Mouse (Mus musculus) activated CD4-positive, CD25-positive, alpha-beta regulatory T cell, adult 4 months (primary cell): ENCODE data around the gene Olfr640. TPM values are rescaled to one million over a fixed set of nuclear protein-coding genes. Genes with fewer than 3 reads are reported as not detected.

ENCODE experiments used
- ATAC-seq: one replicate; pipeline ENCODE4 v1.8.0; 2017
- polyA plus RNA-seq, 2 experiments: library from polyadenylated mRNA; unstranded; fragments of 100-300 nt; shearing (Covaris generic); gene quantifications; one replicate each; pipeline ENCODE4 v1.2.1; 2017

The Olfr640 gene
- not detected for polyA plus RNA-seq

GRCm38 (mm10) chr7:104025473-104025872, at the start of gene Olfr640:
TSS of gene Olfr640 (minus strand) at chr7:104025573.
- no peak for ATAC-seq

GRCm38 (mm10) chr7:104071769-104072168, 46.4 kb upstream of the Olfr640 start, which contains the start of gene Olfr644:
TSS of gene Olfr644 (minus strand) at chr7:104071869.
- ATAC-seq, result no peak

DNA sequence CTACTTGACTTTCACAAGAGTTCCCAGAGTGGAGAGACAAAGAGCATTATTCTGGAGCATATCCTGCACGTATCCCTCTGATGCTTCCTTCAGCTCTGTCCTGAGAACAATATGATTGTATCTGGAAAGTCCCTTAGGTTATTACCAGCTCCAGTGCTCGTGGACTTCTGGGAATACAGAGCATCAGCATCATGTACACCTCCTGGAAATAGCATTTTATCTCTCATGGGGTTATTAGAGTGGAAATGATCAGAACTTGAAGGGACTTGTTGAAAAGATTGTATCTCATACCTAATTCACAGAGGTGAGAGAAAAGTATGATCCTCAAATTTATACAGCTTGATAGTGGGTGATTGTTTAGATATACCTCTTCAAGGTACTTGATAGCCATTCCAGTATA, 36.0 kb upstream of the Olfr640 start, which contains the start of gene 4930516K23Rik:
Gene 4930516K23Rik, minus strand, starts transcription at position 101 of the 400 bp plus-strand sequence.
- no peak for ATAC-seq

DNA sequence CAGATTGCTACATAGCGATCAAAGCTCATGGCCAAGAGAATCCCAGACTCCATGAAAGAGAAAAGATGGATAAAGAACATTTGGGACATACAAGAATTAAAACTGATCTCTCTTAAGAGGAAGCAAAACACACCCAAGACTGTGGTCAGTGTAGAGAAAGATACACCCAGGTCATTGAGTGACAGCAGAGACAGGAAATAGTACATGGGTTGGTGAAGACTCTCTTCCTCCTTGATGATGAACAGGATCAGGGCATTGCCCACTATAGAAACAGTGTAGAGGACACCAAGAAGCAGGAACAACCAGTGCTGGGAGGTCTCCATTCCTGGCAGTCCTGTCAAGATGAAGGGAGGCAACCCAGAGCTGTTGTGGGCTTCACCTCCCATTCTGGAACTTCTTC, 33.8 kb upstream of the Olfr640 start:
- ATAC-seq, result no peak

DNA sequence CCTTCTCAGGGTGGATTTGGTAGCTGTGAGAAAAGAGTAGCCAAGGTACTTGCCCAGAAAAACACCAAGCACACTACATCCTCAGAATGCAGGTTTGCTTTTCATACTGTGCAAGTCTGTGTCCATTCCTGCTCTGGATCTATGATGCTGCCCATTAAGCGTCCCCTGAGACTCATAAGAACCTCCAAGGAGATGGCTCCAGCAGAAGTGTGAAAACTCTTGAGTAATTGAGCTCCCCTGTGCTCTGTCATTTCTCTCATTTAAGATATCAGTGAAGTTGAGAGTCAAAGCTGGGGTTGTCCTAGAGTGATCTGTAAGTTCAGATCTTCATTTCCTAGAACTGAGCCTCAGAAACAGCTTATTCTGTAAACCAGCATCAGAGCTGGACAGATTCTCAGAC, 27.2 kb upstream of the Olfr640 start, which contains the start of gene Olfr642:
Gene Olfr642, minus strand, starts transcription at position 101 of the 400 bp plus-strand sequence.
- ATAC-seq, result no peak

GRCm38 (mm10) chr7:104050745-104051144, 25.4 kb upstream of the Olfr640 start:
- no peak for ATAC-seq

GRCm38 (mm10) chr7:104035145-104035544, 9.8 kb upstream of the Olfr640 start, which contains the start of gene Olfr641:
TSS of gene Olfr641 (plus strand) at chr7:104035445.
- no peak for ATAC-seq

GRCm38 (mm10) chr7:104026978-104027377, 1.6 kb upstream of the Olfr640 start:
- no peak for ATAC-seq

GRCm38 (mm10) chr7:104021651-104022050, 3.7 kb downstream of the Olfr640 start:
- ATAC-seq, result no peak

DNA sequence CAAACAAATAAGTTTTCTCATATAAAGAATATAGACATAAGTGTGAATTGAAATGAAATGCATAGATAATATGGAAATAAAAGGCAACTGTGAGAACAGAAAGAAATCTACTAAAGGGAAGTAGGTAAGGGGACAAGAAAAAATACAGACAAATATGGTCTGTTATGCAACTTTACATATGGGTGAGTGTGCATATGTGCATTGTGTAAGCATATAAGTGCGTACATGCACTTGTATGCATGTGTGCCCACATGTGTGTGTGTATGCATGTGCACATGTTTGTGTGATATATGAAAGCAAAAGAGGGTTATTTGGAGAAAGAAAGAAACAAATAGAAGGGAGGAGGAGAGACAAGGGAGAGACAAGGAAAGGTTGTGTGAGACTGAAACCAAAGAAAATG, 6.4 kb downstream of the Olfr640 start:
- ATAC-seq, result no peak

DNA sequence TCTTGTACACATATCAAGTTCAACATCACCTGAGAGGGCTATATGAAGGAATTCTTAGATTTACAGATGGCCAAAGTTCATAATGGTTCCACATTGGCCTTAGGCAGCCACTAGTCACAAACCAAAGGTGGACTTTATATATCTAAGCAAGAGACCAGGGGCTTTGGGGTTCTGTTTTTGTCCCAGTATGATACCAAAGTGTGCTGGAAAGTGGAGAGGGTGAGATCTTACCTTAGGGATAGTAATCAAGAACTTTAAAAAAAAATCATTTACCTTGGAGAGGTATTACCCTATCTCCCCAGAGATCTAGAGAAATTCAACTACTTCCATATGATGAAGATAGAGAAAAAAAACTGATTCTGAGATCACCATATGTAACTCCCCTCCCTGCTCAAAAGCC, 8.2 kb downstream of the Olfr640 start, which contains the start of gene Olfr639:
Gene Olfr639, minus strand, starts transcription at position 101 of the 400 bp plus-strand sequence.
- no peak for ATAC-seq

DNA sequence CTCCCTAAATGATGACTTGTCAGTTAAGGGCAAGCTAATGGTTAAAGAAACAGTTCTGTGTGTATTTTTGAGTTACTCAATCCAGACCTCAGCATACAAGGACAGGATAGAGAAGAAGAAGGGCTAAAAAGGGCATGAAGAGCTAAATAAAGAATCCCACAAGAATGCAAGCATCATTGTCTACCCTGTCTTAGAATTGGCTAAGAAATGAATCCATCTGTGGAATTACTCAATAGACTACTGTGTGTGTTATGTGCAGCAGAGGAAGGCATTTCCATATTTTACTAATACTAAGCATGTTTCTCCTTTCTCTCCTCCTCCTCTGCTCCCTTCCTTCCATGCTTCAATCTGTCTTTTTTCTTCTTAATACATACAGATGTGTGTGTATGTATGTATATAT, 26.2 kb downstream of the Olfr640 start:
- no peak for ATAC-seq

DNA sequence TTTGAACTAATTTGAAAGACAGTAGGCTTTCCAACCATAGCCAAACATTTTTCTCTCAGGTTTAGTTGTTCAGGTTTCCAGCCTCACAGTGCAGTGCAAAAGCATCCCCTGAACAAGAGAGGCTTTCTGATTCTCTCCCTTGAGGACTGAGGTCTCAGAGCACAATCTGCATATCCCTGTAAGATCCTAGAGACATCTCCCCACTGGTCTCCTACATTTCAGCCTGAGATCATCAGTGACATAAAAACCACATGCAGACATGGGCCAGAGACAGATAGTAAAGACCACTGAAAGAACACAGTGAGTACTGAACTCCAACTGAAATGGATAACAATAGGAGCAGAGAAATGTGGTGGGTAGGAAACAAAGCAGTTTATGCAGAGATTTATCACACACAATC, 26.9 kb downstream of the Olfr640 start, which contains the start of gene Olfr638:
Gene Olfr638, plus strand, starts transcription at position 301 of the 400 bp plus-strand sequence.
- ATAC-seq, result no peak

- no peak for ATAC-seq
Observed at GRCm38 (mm10) chr7:103971782-103972181, 53.6 kb downstream of the Olfr640 start.

DNA sequence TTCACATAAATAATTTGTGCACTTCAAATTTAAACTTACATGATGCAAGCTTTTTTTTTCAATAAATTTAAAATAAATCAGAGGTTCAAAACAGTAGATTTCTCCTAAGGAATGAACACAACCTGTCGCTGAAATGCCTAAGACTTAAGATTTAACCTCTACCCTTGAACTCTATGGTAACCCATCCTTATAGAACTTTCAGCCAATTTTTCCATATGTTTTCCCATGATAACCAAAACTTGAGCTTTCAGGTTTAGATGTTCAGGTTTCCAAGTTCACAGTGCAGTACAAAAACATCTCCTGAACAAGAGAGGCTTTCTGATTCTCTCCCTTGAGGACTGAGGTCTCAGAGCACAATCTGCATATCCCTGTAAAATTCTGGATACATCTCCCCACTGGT, 54.5 kb downstream of the Olfr640 start, which contains the start of gene Olfr635:
Gene Olfr635, plus strand, starts transcription at position 301 of the 400 bp plus-strand sequence.
- ATAC-seq, result no peak

Other genes starting within 250 kb of the Olfr640 start
- not detected for gene Olfr68, start 245.9 kb downstream of the Olfr640 start, polyA plus RNA-seq
- not detected for gene Olfr67, start 233.8 kb downstream of the Olfr640 start, polyA plus RNA-seq
- gene Hbb-bt, start 211.6 kb downstream of the Olfr640 start, polyA plus RNA-seq, result 100 to 1,000 TPM in 1 of 2 experiments, 1 to 10 TPM in 1; 1.3 to 103 TPM
- 100 to 1,000 TPM in 1 of 2 experiments, 1 to 10 TPM in 1; 8.3 to 367 TPM for gene Hbb-bs, start 197.5 kb downstream of the Olfr640 start, polyA plus RNA-seq
- not detected for gene Hbb-bh2, start 185.1 kb downstream of the Olfr640 start, polyA plus RNA-seq
- gene Hbb-bh1, start 182.4 kb downstream of the Olfr640 start, polyA plus RNA-seq, result not detected
- gene Hbb-y, start 172.4 kb downstream of the Olfr640 start, polyA plus RNA-seq, result not detected
- under 1 TPM in 1 of 2 experiments, not detected in 1; 0.19 TPM for gene Olfr66, start 139.3 kb downstream of the Olfr640 start, polyA plus RNA-seq
- gene Olfr64, start 131.1 kb downstream of the Olfr640 start, polyA plus RNA-seq, result not detected
- gene Olfr65, start 122.1 kb downstream of the Olfr640 start, polyA plus RNA-seq, result not detected
- gene Olfr631, start 96.7 kb downstream of the Olfr640 start, polyA plus RNA-seq, result not detected
- gene Olfr632, start 91.2 kb downstream of the Olfr640 start, polyA plus RNA-seq, result not detected
- not detected for gene Olfr633, start 81.1 kb downstream of the Olfr640 start, polyA plus RNA-seq
- gene Olfr635, start 54.4 kb downstream of the Olfr640 start, polyA plus RNA-seq, result under 1 TPM in 1 of 2 experiments, not detected in 1; 0.08 TPM
- gene Olfr638, start 26.8 kb downstream of the Olfr640 start, polyA plus RNA-seq, result not detected
- not detected for gene Olfr639, start 8.3 kb downstream of the Olfr640 start, polyA plus RNA-seq
- not detected for gene Olfr641, start 9.9 kb upstream of the Olfr640 start, polyA plus RNA-seq
- under 1 TPM in 1 of 2 experiments, not detected in 1; 0.07 TPM for gene Olfr642, start 27.1 kb upstream of the Olfr640 start, polyA plus RNA-seq
- gene 4930516K23Rik, start 35.9 kb upstream of the Olfr640 start, polyA plus RNA-seq, result not detected
- gene Olfr644, start 46.3 kb upstream of the Olfr640 start, polyA plus RNA-seq, result not detected
- not detected for gene Olfr645, start 59.9 kb upstream of the Olfr640 start, polyA plus RNA-seq
- gene Olfr646, start 79.3 kb upstream of the Olfr640 start, polyA plus RNA-seq, result not detected
- gene Ubqln5, start 104.3 kb upstream of the Olfr640 start, polyA plus RNA-seq, result not detected
- gene Olfr643, start 111.8 kb upstream of the Olfr640 start, polyA plus RNA-seq, result not detected
- not detected for gene Ubqln3, start 117.7 kb upstream of the Olfr640 start, polyA plus RNA-seq
- not detected for gene Ubqlnl, start 125.0 kb upstream of the Olfr640 start, polyA plus RNA-seq
- gene Olfm5, start 139.3 kb upstream of the Olfr640 start, polyA plus RNA-seq, result not detected
- gene Olfr648, start 157.8 kb upstream of the Olfr640 start, polyA plus RNA-seq, result under 1 TPM; 0.28 to 0.47 TPM
- gene Olfr649, start 170.4 kb upstream of the Olfr640 start, polyA plus RNA-seq, result not detected
- gene Trim6, start 193.2 kb upstream of the Olfr640 start, polyA plus RNA-seq, result 1 to 10 TPM in 1 of 2 experiments, not detected in 1; 1.8 TPM
- 10 to 100 TPM; 48.2 to 67.3 TPM for gene Trim34a, start 218.9 kb upstream of the Olfr640 start, polyA plus RNA-seq